Mouse (Mus musculus) heart, embryonic 10.5 days (tissue): Measurements from ENCODE around the gene S100a8. TPM values are rescaled to one million over a fixed set of nuclear protein-coding genes. Genes with fewer than 3 reads are reported as not detected.

Experiments used
- DNase-seq: peaks from one replicate; pipeline ENCODE4 v3.0.0-alpha.2; 2017; ENCODE audit warnings: low spot score
- H3K27ac ChIP-seq: fragments of 300-500 bp; sonication (generic); 2 replicates; pipeline ENCODE4 v1.5.1; 2016; ENCODE audit warnings: mild to moderate bottlenecking
- H3K27me3 ChIP-seq: fragments of 300-500 bp; sonication (generic); 2 replicates; pipeline ENCODE4 v1.6.1; 2016; ENCODE audit warnings: mild to moderate bottlenecking; ENCODE audit not compliant: poor library complexity, insufficient read depth, severe bottlenecking
- H3K36me3 ChIP-seq: fragments of 300-500 bp; sonication (generic); 2 replicates; pipeline ENCODE4 v1.6.1; 2016; ENCODE audit warnings: mild to moderate bottlenecking, moderate library complexity
- H3K4me1 ChIP-seq: fragments of 300-500 bp; sonication (generic); 2 replicates; pipeline ENCODE4 v1.6.1; 2016; ENCODE audit warnings: mild to moderate bottlenecking
- H3K4me3 ChIP-seq: fragments of 300-500 bp; sonication (generic); 2 replicates; pipeline ENCODE4 v1.5.1; 2016; ENCODE audit warnings: mild to moderate bottlenecking, moderate library complexity
- H3K9me3 ChIP-seq: fragments of 300-500 bp; sonication (generic); 2 replicates; pipeline ENCODE4 v1.6.1; 2016; ENCODE audit warnings: mild to moderate bottlenecking, moderate library complexity
- WGBS: fragments of 180-500 bp; shearing (Covaris S2); methylation state at CpG from one replicate; pipeline ENCODE4 v1.1.7; 2016; 5-methylcytosine and 5-hydroxymethylcytosine counted together
- polyA plus RNA-seq: library from polyadenylated mRNA; unstranded; fragments of >200 nt; fragmentation: Nextera tagmentation; extraction: Ambion mirVana; gene quantifications from 2 replicates; pipeline ENCODE4 v1.2.1, GENCODE M21; 2016

Gene S100a8
- polyA plus RNA-seq, 1 experiment from 2014 or later = not detected

GRCm38 (mm10) chr3:90644220-90644619, 24.6 kb upstream of the S100a8 start:
- Histone ChIP-seq H3K9me3 (no peaks in the 10 kb centered on the region), H3K36me3 (no peaks in the 10 kb centered on the region), H3K4me1 (no peaks in the 10 kb centered on the region), H3K4me3 (no peak overlapping the region), H3K27ac (no peak overlapping the region), H3K27me3 (no peaks in the 10 kb centered on the region)
- 41% methylated on average over 3 of the region's 3 CpGs for WGBS
- peak; percentile 54 for DNase-seq

- H3K27ac ChIP-seq = no peak overlapping the region
- no peaks in the 10 kb centered on the region for H3K4me1 ChIP-seq
- no peak for DNase-seq
- H3K9me3 ChIP-seq = no peaks in the 10 kb centered on the region
- H3K4me3 ChIP-seq = no peak overlapping the region
- no peaks in the 10 kb centered on the region for H3K27me3 ChIP-seq
- no peaks in the 10 kb centered on the region for H3K36me3 ChIP-seq
- 51% methylated on average over 1 of the region's 1 CpGs for WGBS
Observed at GRCm38 (mm10) chr3:90647291-90647690, 21.5 kb upstream of the S100a8 start.

GRCm38 (mm10) chr3:90648981-90649380, 19.8 kb upstream of the S100a8 start:
- H3K36me3 ChIP-seq = no peaks in the 10 kb centered on the region

GRCm38 (mm10) chr3:90649832-90650231, 18.9 kb upstream of the S100a8 start:
- Histone ChIP-seq H3K36me3 (no peaks in the 10 kb centered on the region), H3K27ac (no peak overlapping the region), H3K4me1 (no peaks in the 10 kb centered on the region), H3K27me3 (peaks cover 14% of the 10 kb centered on the region; the same call in 1 of the 2 replicates), H3K9me3 (no peaks in the 10 kb centered on the region), H3K4me3 (no peak overlapping the region)
- DNase-seq = no peak
- WGBS = 80% methylated on average over 2 of the region's 2 CpGs

More at GRCm38 (mm10) chr3:90648981-90649380, 19.8 kb upstream of the S100a8 start:
- DNase-seq = no peak
- H3K9me3 ChIP-seq = no peaks in the 10 kb centered on the region
- H3K4me3 ChIP-seq = no peak overlapping the region
- no peaks in the 10 kb centered on the region for H3K4me1 ChIP-seq
- no peak overlapping the region for H3K27ac ChIP-seq
- H3K27me3 ChIP-seq = peaks cover 6% of the 10 kb centered on the region; the same call in 1 of the 2 replicates

GRCm38 (mm10) chr3:90652878-90653508, 15.8 kb upstream of the S100a8 start:
- WGBS = 35% methylated on average over 5 of the region's 5 CpGs
- no peaks in the 10 kb centered on the region for H3K9me3 ChIP-seq
- no peak overlapping the region for H3K4me3 ChIP-seq
- H3K4me1 ChIP-seq = no peaks in the 10 kb centered on the region
- peaks cover 19% of the 10 kb centered on the region; the same call in 1 of the 2 replicates for H3K27me3 ChIP-seq
- H3K27ac ChIP-seq = no peak overlapping the region
- no peak for DNase-seq
- H3K36me3 ChIP-seq = no peaks in the 10 kb centered on the region

DNA sequence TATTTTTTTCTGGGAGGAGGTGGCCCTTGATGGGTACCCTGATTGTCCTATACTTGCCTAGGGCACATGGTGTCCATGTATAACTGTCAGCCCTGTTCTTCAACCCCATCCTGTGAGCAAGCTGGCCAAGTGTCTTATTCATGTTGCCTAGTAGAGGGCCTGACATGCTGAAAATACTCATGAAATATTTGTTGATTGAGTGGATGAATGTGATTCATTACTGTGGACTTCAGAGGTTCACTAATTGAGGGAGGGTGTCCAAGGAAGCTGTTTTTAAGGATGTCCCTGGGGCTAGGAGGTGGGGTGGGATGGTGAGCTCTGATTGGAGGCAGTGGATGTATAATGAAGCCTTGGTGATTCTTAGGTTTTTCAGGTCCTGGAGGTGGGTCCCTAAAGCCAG, 15.1 kb upstream of the S100a8 start, which contains the start of gene S100a7a:
S100a7a (plus strand) TSS at position 301 of the 400 bp plus-strand sequence.
- no peak within 1 kb of the TSS for H3K4me3 ChIP-seq
- DNase-seq = no peak
- H3K4me1 ChIP-seq = no peaks in the 10 kb centered on the region
- no peaks in the 10 kb centered on the region for H3K9me3 ChIP-seq
- H3K27me3 ChIP-seq = peaks cover 19% of the 10 kb centered on the region; the same call in 1 of the 2 replicates
- H3K36me3 ChIP-seq = no peaks in the 10 kb centered on the region
- H3K27ac ChIP-seq = no peak within 1 kb of the TSS

- Histone ChIP-seq H3K27me3 (peaks cover 19% of the 10 kb centered on the region; the same call in 1 of the 2 replicates), H3K4me3 (no peak overlapping the region), H3K4me1 (no peaks in the 10 kb centered on the region), H3K27ac (no peak overlapping the region), H3K36me3 (no peaks in the 10 kb centered on the region), H3K9me3 (no peaks in the 10 kb centered on the region)
- no peak for DNase-seq
- WGBS = 77% methylated on average over 4 of the region's 4 CpGs
Observed at GRCm38 (mm10) chr3:90657405-90657804, 11.4 kb upstream of the S100a8 start.

DNA sequence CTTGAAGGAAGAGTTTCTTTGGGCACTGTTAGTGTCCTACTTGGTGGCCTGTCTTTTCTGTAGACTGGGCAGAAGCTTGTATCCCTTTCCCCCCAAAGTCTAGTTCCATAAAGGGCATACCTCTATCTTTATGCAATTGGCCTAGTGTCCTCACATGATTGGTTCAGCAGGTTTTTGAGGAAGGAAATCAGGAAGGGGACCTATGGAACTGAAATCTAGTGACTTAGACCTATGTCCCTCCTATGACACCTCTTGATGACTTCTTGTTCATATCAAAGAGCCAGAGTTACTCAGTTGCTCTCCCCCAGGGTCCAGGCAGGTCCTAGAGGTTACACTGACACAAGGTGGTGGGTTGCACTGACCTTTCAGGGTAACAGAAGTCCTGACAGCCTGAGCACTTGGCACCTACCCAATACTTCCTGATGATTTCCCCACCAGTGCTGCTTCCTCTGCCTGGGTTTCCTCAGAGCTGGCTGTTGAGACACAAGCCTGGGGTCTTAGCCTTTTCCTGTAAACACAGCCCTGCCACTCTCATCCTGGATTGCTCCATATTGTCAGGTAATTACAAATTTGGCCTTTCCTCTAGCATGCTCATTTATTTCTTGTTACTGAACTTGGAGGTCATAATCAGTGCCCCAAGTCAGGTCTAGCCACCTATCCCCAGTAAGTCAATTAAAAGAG, 9.3 kb upstream of the S100a8 start:
- H3K27me3 ChIP-seq = peaks cover 8% of the 10 kb centered on the region; the same call in 1 of the 2 replicates
- no peaks in the 10 kb centered on the region for H3K36me3 ChIP-seq
- H3K27ac ChIP-seq = no peak overlapping the region
- no peak for DNase-seq
- H3K9me3 ChIP-seq = no peaks in the 10 kb centered on the region
- no peak overlapping the region for H3K4me3 ChIP-seq
- H3K4me1 ChIP-seq = no peaks in the 10 kb centered on the region

DNA sequence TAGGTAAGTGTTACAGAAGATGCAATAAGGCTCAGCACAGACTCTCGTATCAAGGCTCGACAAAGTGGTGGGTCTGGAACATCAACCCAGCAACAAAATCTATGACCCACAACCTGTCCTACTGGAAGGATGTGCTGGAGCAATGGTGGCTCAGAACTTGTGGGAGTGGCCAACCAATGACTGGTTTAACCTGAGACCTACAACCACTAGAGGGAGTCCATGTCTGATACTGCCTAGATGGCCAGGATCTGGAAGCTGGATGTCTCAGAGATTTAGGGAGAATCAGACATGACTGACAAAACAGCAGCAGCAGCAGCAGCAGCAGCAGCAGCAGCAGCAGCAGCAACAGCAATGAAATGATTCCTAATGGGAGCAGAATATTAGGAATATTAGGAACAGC, 4.6 kb upstream of the S100a8 start:
- Histone ChIP-seq H3K27me3 (no peaks in the 10 kb centered on the region; the same call in 1 of the 2 replicates), H3K4me3 (no peak overlapping the region), H3K4me1 (no peaks in the 10 kb centered on the region), H3K9me3 (no peaks in the 10 kb centered on the region), H3K27ac (no peak overlapping the region), H3K36me3 (no peaks in the 10 kb centered on the region)
- WGBS = 90% methylated on average over 2 of the region's 2 CpGs
- no peak for DNase-seq

DNA sequence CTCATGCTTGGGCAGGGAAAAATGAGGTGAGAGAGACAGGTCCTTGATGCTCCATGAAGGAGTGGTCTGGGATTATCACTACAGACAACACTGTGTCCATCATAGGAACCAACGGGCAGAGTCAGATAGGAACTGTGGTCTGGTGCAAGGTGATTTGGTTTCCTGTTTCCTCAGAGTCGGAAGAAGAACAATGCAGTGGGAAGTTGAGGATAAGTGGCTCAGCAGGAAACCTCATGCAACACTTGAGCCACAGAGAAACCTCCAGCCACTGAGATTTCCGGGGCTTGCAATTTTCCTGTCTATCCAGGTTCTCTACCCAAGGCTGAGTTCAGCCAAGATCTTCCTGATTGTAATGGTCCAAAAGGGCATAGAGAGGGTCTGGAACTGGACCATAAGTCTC, 9.9 kb downstream of the S100a8 start:
- DNase-seq = no peak
- 51% methylated on average over 3 of the region's 3 CpGs for WGBS
- H3K4me3 ChIP-seq = no peak overlapping the region
- H3K9me3 ChIP-seq = no peaks in the 10 kb centered on the region
- H3K36me3 ChIP-seq = no peaks in the 10 kb centered on the region
- H3K27ac ChIP-seq = no peak overlapping the region
- H3K27me3 ChIP-seq = no peaks in the 10 kb centered on the region
- H3K4me1 ChIP-seq = no peaks in the 10 kb centered on the region

GRCm38 (mm10) chr3:90683929-90684328, 15.2 kb downstream of the S100a8 start:
- Histone ChIP-seq H3K4me3 (no peak overlapping the region), H3K27me3 (no peaks in the 10 kb centered on the region), H3K9me3 (no peaks in the 10 kb centered on the region), H3K27ac (no peak overlapping the region), H3K36me3 (no peaks in the 10 kb centered on the region), H3K4me1 (no peaks in the 10 kb centered on the region)
- 85% methylated on average over 3 of the region's 3 CpGs for WGBS
- no peak for DNase-seq

GRCm38 (mm10) chr3:90686835-90687234, 18.1 kb downstream of the S100a8 start:
- DNase-seq = no peak
- no peaks in the 10 kb centered on the region for H3K36me3 ChIP-seq
- H3K27me3 ChIP-seq = no peaks in the 10 kb centered on the region
- no peak overlapping the region for H3K4me3 ChIP-seq
- no peaks in the 10 kb centered on the region for H3K4me1 ChIP-seq
- WGBS = 75% methylated on average over 2 of the region's 2 CpGs
- no peaks in the 10 kb centered on the region for H3K9me3 ChIP-seq
- H3K27ac ChIP-seq = no peak overlapping the region

GRCm38 (mm10) chr3:90693496-90693895, 24.7 kb downstream of the S100a8 start:
- H3K36me3 ChIP-seq = no peaks in the 10 kb centered on the region
- no peaks in the 10 kb centered on the region for H3K4me1 ChIP-seq
- no peak for DNase-seq
- H3K4me3 ChIP-seq = no peak overlapping the region
- no peaks in the 10 kb centered on the region for H3K27me3 ChIP-seq
- no peak overlapping the region for H3K27ac ChIP-seq
- no peaks in the 10 kb centered on the region for H3K9me3 ChIP-seq
- 77% methylated on average over 2 of the region's 2 CpGs for WGBS
